Mouse (Mus musculus) heart, embryonic 15.5 days (tissue): ENCODE measurements around the gene Coq7. TPM values are rescaled to one million over a fixed set of nuclear protein-coding genes. Genes with fewer than 3 reads are reported as not detected.

Experiments used
- polyA plus RNA-seq: library from polyadenylated mRNA; unstranded; fragments of >200 nt; fragmentation: Nextera tagmentation; extraction: Ambion mirVana; gene quantifications from 2 replicates; pipeline ENCODE4 v1.2.1, GENCODE M21; 2015

Gene Coq7
- polyA plus RNA-seq, 1 experiment from 2014 or later = 153 TPM

Other genes starting within 250 kb of the Coq7 start
- gene Syt17, start 85.1 kb downstream of the Coq7 start, polyA plus RNA-seq = 1.6 and 2.8 TPM in 2 replicates
- gene Itpripl2, start 41.4 kb downstream of the Coq7 start, polyA plus RNA-seq = 4.8 and 5.7 TPM in 2 replicates
- gene Tmc7, start 51.4 kb upstream of the Coq7 start, polyA plus RNA-seq = 1.6 and 2.1 TPM in 2 replicates
- gene Tmc5, start 63.9 kb upstream of the Coq7 start, polyA plus RNA-seq = 0.19 and 0.87 TPM in 2 replicates
- 74.1 and 78.4 TPM in 2 replicates for gene Gde1, start 172.4 kb upstream of the Coq7 start, polyA plus RNA-seq
- 5.1 and 7.4 TPM in 2 replicates for gene Ccp110, start 179.2 kb upstream of the Coq7 start, polyA plus RNA-seq
- gene Vps35l, start 206.9 kb upstream of the Coq7 start, polyA plus RNA-seq = 44.8 and 51.6 TPM in 2 replicates